ENCODE assay signal across 9 mouse cellular contexts in genomic region chr2:38354717-38355510, GRCm38 (mm10). TPM values are rescaled to one million over a fixed set of nuclear protein-coding genes. Genes with fewer than 3 reads are reported as not detected.
DNase-seq lines count a peak whose midpoint lies in the region; ATAC-seq and TF ChIP-seq lines count a peak whose summit lies in the region.
"Had no signal": no experiment of that assay in that cellular context is flagged by ENCODE, and none has a peak within 500 bp of the region (broad histone marks: within the 10 kb centered on the region; RNA-seq: fewer than 3 reads in every experiment).

No protein-coding gene starts in this region.

- no peaks in the 10 kb centered on the region for H3K9me3 ChIP-seq in forebrain, embryonic 15.5 days
- H3K9me3 ChIP-seq in liver, embryonic 14.5 days (ENCODE audit: control insufficient read depth, low read length), result no peaks in the 10 kb centered on the region
- H3K9me3 ChIP-seq: megakaryocyte, embryonic 14.5 days had no signal

- H3K27me3 ChIP-seq in forebrain, embryonic 15.5 days, result no peaks in the 10 kb centered on the region
- peaks cover 100% of the 10 kb centered on the region for H3K27me3 ChIP-seq in liver, embryonic 14.5 days (ENCODE audit: control insufficient read depth, insufficient read depth, low read length)

- H3K9ac ChIP-seq in forebrain, embryonic 15.5 days (replicated peaks), result peak overlapping the region; percentile 93
- no peak overlapping the region for H3K9ac ChIP-seq in liver, embryonic 14.5 days (replicated peaks)

- peak overlapping the region; percentile 72 for H3K4me3 ChIP-seq in forebrain, embryonic 15.5 days
- H3K4me3 ChIP-seq in liver, embryonic 14.5 days (ENCODE audit: insufficient read depth in 1 of 2, low read depth in 2 of 2, low read length in 2 of 2), result peak overlapping the region; percentile 1 to 8; a peak in 3 of 4 replicates

- no peak for TF ChIP-seq CTCF in liver, embryonic 14.5 days (IDR thresholded peaks at IDR 0.05; ENCODE audit: low read depth)

- H3K27ac ChIP-seq in forebrain, embryonic 15.5 days (replicated peaks), result peak overlapping the region; percentile 96
- no peak overlapping the region for H3K27ac ChIP-seq in liver, embryonic 14.5 days

- WGBS in forebrain, embryonic 15.5 days, result under 1% methylated on average over 34 of the region's 34 CpGs
- WGBS in liver, embryonic 14.5 days (ENCODE audit: insufficient replicate concordance), result 2% methylated on average over 34 of the region's 34 CpGs

- no peak for TF ChIP-seq EP300 in liver, embryonic 14.5 days (IDR thresholded peaks at IDR 0.05; ENCODE audit: low read depth)

- DNase-seq in right cerebral cortex, postnatal 10 days (ENCODE audit: low spot score in 2 of 2), result peak; percentile 52 to 56
- no peak for DNase-seq in right cerebral cortex, adult 2 months (ENCODE audit: low spot score in 2 of 2)
- DNase-seq in liver, embryonic 14.5 days (ENCODE audit: low read depth in 3 of 3, low spot score in 3 of 3), result no peak
- DNase-seq in thymus, adult 18-20 months, result no peak
- DNase-seq in right cerebral cortex, postnatal 4 days, result no peak
- DNase-seq: cerebellum, adult 18-20 months had no signal

- ATAC-seq in forebrain, embryonic 15.5 days (replicated peaks), result no peak
- no peak for ATAC-seq in liver, embryonic 14.5 days (ENCODE audit: insufficient read depth)
- no peak for ATAC-seq in cerebellum, adult (ENCODE audit: insufficient number of reproducible peaks, low FRiP score, low TSS enrichment)

- peak overlapping the region; percentile 86 for H3K4me2 ChIP-seq in forebrain, embryonic 15.5 days (replicated peaks)
- no peak overlapping the region for H3K4me2 ChIP-seq in liver, embryonic 14.5 days (ENCODE audit: low read depth)

- peaks cover 79% of the 10 kb centered on the region for H3K4me1 ChIP-seq in forebrain, embryonic 15.5 days
- H3K4me1 ChIP-seq in liver, embryonic 14.5 days (replicated peaks; ENCODE audit: control insufficient read depth in 2 of 2, insufficient read depth in 2 of 2, low read length in 1 of 2), result no peaks in the 10 kb centered on the region

- no peaks in the 10 kb centered on the region for H3K36me3 ChIP-seq in forebrain, embryonic 15.5 days
- H3K36me3 ChIP-seq in liver, embryonic 14.5 days (replicated peaks; ENCODE audit: control insufficient read depth, insufficient read depth, low read depth), result no peaks in the 10 kb centered on the region

RNA-seq across cellular contexts. Expression of gene Lhx2, which starts 15.8 kb away (rescaled TPM):
- polyA plus RNA-seq in forebrain, embryonic 15.5 days (2015; fragmentation: Nextera tagmentation; extraction: Ambion mirVana), result 91.0 and 111 TPM in 2 replicates
- polyA plus RNA-seq in liver, embryonic 14.5 days (2012; rRNA removed), result 3.0 and 3.8 TPM in 2 replicates
- 1.4 and 2.5 TPM in 2 replicates for polyA plus RNA-seq in liver, embryonic 14.5 days (2014; fragmentation: Nextera tagmentation; extraction: Ambion mirVana)

Comparison
In these comparisons a context has a peak if more than half of its experiments do, and no peak if none do; other contexts are left out.
1. DNase-seq: peak in right cerebral cortex, postnatal 10 days (2 of 2); none in right cerebral cortex, adult 2 months (0 of 2), liver, embryonic 14.5 days (0 of 3), thymus, adult 18-20 months (0 of 2) and right cerebral cortex, postnatal 4 days (single experiment).
2. RNA of gene Lhx2, which starts 15.8 kb away (polyA plus RNA-seq): 91.0 to 111 TPM in forebrain, embryonic 15.5 days; 1.4 to 3.8 TPM in liver, embryonic 14.5 days; every median in the first group is over 10 times any median in the second.